ENCODE assay signal across 8 mouse cellular contexts in the genomic region with DNA sequence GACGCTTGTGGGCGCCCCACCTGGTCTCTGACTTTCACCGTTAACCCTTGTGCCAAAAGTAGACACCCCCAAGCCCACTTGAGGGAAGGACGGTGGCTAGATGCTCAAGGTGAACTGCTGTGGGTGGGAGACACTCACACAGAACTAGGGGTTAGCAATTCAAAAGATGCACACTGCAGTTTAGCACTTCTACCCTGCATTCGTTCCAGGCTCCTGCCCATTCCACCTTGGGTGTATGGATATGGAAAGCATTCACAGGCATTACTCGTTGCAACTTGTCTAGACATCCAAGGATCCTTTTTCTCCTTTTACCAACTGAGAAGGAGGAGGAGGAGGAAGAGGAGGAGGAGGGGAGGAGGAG. TPM values are rescaled to one million over a fixed set of nuclear protein-coding genes. Genes with fewer than 3 reads are reported as not detected.
DNase-seq lines count a peak whose midpoint lies in the region; ATAC-seq lines count a peak whose summit lies in the region.

A gene (minus strand): TSS at position 116 of the 361 bp plus-strand sequence.

- peaks cover 13% of the 10 kb centered on the region for H3K4me1 ChIP-seq in forebrain, embryonic 13.5 days
- peaks cover 12% of the 10 kb centered on the region; the same call in 1 of the 2 replicates for H3K4me1 ChIP-seq in neural tube, embryonic 13.5 days (replicated peaks)

- peak within 1 kb of the TSS; percentile 53 for H3K4me3 ChIP-seq in forebrain, embryonic 13.5 days
- peak within 1 kb of the TSS; percentile 53 for H3K4me3 ChIP-seq in neural tube, embryonic 13.5 days

- H3K27me3 ChIP-seq in forebrain, embryonic 13.5 days, result peaks cover 11% of the 10 kb centered on the region; the same call in 1 of the 2 replicates
- peaks cover 2% of the 10 kb centered on the region; the same call in 1 of the 2 replicates for H3K27me3 ChIP-seq in neural tube, embryonic 13.5 days

- no peak; the same call in 1 of the 2 replicates for ATAC-seq in forebrain, embryonic 13.5 days
- ATAC-seq in neural tube, embryonic 13.5 days (ENCODE audit: low read depth), result peak; percentile 71
- no peak for ATAC-seq in megakaryocyte-erythroid progenitor cell, adult 5-6 weeks (replicated peaks; ENCODE audit: low FRiP score, low TSS enrichment, poor library complexity, severe bottlenecking)

- DNase-seq in layer of hippocampus, adult 8-10 months (ENCODE audit: low spot score in 2 of 2), result no peak
- no peak for DNase-seq in layer of hippocampus, adult 9-11 months
- DNase-seq in layer of hippocampus, postnatal 25 days (ENCODE audit: extremely low spot score in 1 of 2, low spot score in 1 of 2), result peak in 1 of 2 experiments; percentile 40
- no peak for DNase-seq in thymus, postnatal 25 days
- no peak for DNase-seq in T-cell, adult 2 months (ENCODE audit: low spot score)

- peak within 1 kb of the TSS; percentile 67 for H3K9ac ChIP-seq in forebrain, embryonic 13.5 days
- peak within 1 kb of the TSS; percentile 79 for H3K9ac ChIP-seq in neural tube, embryonic 13.5 days

- H3K36me3 ChIP-seq in forebrain, embryonic 13.5 days (ENCODE audit: poor library complexity, severe bottlenecking), result no peaks in the 10 kb centered on the region
- H3K36me3 ChIP-seq in neural tube, embryonic 13.5 days, result no peaks in the 10 kb centered on the region

- no peak within 1 kb of the TSS; the same call in 1 of the 2 replicates for H3K27ac ChIP-seq in forebrain, embryonic 13.5 days
- peak within 1 kb of the TSS; percentile 71 for H3K27ac ChIP-seq in neural tube, embryonic 13.5 days (replicated peaks)

- peak within 1 kb of the TSS; percentile 97 for H3K4me2 ChIP-seq in forebrain, embryonic 13.5 days
- H3K4me2 ChIP-seq in neural tube, embryonic 13.5 days, result peak within 1 kb of the TSS; percentile 76

- WGBS in forebrain, embryonic 13.5 days, result 6% methylated on average over 6 of the region's 6 CpGs
- 5% methylated on average over 6 of the region's 6 CpGs for WGBS in neural tube, embryonic 13.5 days

- H3K9me3 ChIP-seq in forebrain, embryonic 13.5 days (replicated peaks), result no peaks in the 10 kb centered on the region
- H3K9me3 ChIP-seq in neural tube, embryonic 13.5 days, result no peaks in the 10 kb centered on the region

RNA-seq across cellular contexts. Expression of the gene that starts here (rescaled TPM):
- 10 to 100 TPM; 12.6 to 15.2 (median 14.6) TPM for total RNA-seq in layer of hippocampus, adult 8-10 months (2022)
- polyA plus RNA-seq in forebrain, embryonic 13.5 days (2015; fragmentation: Nextera tagmentation; extraction: Ambion mirVana), result 2.7 and 3.2 TPM in 2 replicates
- total RNA-seq in layer of hippocampus, postnatal 25 days (2021), result 10 to 100 TPM; 13.9 to 15.9 TPM
- 10.6 and 12.0 TPM in 2 replicates for polyA plus RNA-seq in neural tube, embryonic 13.5 days (2015; fragmentation: Nextera tagmentation; extraction: Ambion mirVana)
- total RNA-seq in megakaryocyte-erythroid progenitor cell, adult 5-6 weeks (2014; fragmentation: Nextera tagmentation), result not detected in 2 replicates
- not detected in 2 replicates for total RNA-seq in megakaryocyte-erythroid progenitor cell, adult 5-6 weeks (2017)

Comparison
In these comparisons a context has a peak if more than half of its experiments do, and no peak if none do; other contexts are left out.
1. RNA of the gene that starts here (total RNA-seq): 13.9 to 15.9 TPM in layer of hippocampus, postnatal 25 days and 12.6 to 15.2 TPM in layer of hippocampus, adult 8-10 months; not detected in megakaryocyte-erythroid progenitor cell, adult 5-6 weeks; every median in the first group is over 10 times any median in the second.